Mouse (Mus musculus): ENCODE measurements around the gene Itpk1.

The Itpk1 gene

GRCm38 (mm10) chr12:102689773-102690563, 14.8 kb downstream of the Itpk1 start:
- no peak for DNase-seq

DNA sequence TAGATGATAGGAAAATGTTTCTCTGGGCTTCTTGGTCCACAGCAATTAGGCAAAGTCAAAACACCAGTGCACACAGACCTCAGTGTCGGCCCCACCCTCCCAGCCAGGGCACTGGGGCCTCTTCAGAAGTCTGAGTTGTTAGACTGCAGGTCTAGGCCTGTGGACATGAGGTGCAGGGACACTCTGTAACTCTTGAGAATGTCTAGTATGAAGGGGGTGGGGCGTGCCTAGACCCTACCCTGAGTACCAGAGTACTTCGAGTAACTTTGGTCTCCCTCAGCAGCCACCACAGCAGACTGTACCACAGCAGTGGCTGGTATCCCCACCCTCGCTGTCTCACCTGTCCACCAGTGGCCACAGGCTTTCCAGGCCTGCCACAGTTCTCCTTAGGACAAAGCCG, 18.4 kb downstream of the Itpk1 start:
- no peak for DNase-seq

DNA sequence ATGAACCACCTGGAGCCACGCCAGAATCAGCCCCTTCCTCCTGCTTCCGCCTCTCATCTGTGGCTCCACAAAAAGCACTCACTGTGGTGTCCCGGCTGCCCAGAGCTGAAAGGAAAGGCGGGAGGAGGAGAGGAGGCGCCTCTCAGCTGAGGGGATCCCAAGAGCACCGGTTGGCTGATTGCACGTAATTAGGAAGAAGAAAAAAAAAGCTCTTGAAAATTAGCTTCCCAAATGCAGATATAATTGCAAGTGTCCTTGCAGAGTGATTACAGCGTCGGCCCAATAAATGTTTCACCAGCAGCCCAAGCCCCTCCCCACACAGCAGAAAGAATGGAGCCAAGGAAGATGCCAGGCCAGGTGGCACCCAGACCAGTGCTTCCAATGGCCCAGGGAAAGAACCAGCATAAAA, 19.2 kb downstream of the Itpk1 start:
- DNase-seq, result no peak

GRCm38 (mm10) chr12:102684720-102685386, 19.9 kb downstream of the Itpk1 start:
- no peak for DNase-seq

DNA sequence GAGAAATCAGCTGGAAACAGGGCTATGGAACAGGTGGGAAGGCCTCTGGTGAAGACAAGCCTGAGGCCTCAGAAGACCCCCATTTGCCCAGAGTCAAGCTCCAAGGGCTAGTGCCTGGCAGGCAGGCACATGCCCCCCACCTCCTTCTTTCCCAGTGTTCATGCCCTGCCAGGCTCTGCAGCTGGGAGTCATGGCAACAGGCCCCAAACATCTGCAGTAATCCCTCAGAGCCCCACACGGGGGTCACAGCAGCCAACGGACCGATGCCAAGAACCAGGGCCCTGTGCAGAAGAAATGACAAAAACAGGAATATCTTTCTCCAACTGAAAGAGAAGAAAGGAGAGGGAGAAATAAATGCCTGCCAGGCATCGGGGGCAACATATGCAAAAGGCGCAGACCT, 20.8 kb downstream of the Itpk1 start:
- no peak for DNase-seq

DNA sequence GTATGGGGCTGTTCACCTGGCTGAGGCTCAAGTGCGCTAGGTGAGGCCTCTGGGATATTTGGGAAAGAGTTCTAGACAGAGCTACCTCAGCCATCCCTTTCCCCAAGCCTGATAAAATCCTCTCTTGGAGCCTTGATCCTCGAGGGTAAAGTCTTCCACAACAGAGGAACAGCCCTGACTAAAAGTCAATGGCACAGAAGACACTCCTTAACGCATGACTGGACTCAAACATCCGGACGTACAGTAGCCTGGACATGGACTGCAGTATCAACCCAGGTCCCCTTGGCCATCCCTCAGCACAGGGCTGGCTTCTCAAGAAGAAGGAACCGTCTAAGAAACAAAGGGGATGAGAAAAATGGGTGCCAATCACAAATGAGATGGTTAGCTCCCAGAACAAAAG, 21.3 kb downstream of the Itpk1 start:
- no peak for DNase-seq

GRCm38 (mm10) chr12:102682722-102683299, 21.9 kb downstream of the Itpk1 start:
- DNase-seq, result no peak

- DNase-seq, result no peak
Observed at GRCm38 (mm10) chr12:102682085-102682484, 22.6 kb downstream of the Itpk1 start.

DNA sequence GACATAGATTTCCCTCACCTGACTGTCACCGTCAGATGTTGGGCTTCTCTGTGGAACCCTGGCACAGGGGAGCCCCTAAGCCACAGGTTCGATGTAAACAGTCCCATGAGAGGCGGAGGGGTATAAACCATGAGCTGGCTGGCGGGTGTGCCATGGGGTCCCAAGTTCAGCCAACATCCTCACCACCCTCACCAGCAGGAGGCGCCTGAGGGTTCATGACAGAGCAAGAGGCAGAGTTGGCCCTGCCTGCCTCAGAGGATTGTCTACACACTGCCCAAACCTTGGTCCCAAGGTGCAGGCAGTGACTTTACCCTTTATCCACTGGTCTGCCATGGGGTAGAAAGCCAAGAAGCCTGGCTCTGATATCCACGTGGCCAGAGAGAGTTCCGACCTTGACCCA, 23.1 kb downstream of the Itpk1 start:
- no peak for DNase-seq

DNA sequence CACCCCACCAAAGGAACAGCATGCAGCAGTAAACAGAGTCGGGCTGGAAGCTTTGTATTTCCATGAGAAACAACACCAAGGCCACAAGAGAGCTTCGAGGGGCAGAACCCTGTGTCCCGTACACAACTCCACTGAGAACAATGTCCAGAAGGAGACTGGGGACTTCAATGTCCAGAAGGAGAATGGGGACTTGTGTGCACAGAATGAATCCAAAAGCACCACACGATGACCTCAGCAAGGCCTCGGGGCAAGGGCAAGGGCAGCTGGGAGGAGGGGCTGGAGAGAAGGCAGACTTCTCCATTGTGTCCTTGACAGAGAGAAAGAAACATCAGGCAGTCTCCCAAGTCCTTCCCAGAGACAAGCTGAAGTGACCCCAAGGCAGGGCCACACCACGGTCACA, 25.9 kb downstream of the Itpk1 start:
- DNase-seq, result no peak

DNA sequence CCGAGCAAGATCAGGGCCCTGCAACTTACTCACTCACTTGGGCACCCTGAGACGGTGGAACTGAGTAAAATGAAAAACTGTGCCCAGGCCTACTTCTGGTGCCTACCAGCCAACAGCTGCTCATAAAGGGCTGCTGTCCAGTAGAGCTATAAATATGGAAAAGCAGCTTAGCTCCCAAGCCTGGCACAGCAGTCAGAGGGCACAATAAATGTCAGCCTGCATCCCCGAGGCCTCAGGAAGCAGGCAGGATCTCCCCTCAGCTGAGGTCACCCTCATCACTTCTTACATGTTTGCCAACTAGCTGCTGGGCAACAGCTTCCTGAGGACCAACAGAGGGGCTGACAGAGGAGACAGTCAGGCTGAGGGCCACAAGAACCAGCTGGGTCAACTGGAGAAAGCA, 27.6 kb downstream of the Itpk1 start:
- DNase-seq, result no peak

- DNase-seq, result no peak
Observed at GRCm38 (mm10) chr12:102674556-102674955, 30.2 kb downstream of the Itpk1 start.

- DNase-seq, result no peak
Observed at GRCm38 (mm10) chr12:102674123-102674522, 30.6 kb downstream of the Itpk1 start.

- no peak for DNase-seq
Observed at GRCm38 (mm10) chr12:102672857-102673839, 31.6 kb downstream of the Itpk1 start.

DNA sequence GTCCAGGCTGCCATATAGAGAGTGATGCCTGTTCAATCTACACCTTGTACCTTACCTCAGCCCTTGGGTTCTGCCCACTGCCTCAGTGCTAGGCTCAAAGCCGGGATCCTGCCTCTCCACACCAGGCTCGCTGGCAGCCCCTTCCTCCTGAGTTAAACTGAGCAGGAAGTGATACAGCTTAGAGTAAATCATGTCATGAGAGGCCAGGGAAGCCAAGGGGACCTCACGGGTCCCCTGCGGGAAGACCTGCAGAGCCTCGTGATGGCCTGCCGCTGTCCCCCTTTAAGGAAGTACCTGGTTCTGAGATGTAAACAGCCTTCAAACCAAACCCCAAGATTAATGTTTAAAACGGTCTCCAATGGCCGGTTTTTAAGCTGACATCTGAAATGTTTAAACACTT, 32.6 kb downstream of the Itpk1 start:
- DNase-seq, result no peak

DNA sequence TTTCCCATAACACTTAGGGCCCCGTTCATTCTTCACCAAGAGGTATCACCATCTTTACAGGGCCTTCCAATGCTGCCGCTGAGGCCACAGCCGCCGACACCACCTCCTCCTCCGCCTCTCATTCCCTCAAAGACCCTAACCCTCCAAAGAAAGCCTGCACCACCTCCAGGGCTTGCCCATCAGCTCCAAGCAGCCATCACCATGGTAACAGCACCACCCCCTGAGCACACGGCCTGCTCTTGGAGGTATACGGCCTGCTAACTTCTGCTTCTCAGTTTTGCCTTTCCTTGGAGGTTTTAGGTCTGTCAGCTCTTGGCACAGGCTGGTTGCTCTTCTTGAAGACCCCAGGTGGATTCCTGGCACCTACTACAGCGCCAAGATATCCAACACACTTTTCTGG, 33.9 kb downstream of the Itpk1 start:
- DNase-seq, result no peak

DNA sequence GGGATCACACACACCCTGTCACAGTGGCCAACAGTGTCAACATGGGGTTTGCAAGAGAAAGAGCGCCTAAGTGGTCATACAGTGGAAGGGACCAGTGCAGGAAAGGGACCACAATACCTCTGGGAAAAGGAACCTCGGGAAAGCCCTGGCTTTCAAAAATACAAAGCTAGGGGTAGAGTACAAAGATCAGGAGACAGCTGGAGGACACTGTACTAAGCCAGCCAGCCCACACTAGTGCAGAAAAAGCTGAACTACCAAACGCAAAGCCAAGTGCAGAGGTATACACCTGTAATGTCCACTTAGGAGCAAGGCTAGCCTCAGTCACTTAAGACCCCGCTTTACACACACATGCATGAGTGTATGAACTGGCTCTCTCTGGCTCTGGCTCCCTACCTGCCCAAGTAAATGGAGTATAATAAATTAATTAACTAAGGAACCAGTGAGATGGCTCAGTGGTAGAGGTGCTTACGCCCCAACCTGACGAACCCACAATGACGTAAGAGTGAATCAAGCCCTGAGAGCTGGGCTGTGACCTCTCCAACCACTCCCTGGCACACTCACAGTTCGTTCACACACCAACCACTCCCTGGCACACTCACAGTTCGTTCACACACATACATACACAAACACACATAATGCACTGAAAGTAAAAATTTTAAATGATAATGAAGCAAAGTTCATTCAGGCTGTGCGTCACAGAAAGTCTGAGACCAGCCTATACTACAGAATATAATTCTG, 39.1 kb downstream of the Itpk1 start:
- DNase-seq, result no peak

DNA sequence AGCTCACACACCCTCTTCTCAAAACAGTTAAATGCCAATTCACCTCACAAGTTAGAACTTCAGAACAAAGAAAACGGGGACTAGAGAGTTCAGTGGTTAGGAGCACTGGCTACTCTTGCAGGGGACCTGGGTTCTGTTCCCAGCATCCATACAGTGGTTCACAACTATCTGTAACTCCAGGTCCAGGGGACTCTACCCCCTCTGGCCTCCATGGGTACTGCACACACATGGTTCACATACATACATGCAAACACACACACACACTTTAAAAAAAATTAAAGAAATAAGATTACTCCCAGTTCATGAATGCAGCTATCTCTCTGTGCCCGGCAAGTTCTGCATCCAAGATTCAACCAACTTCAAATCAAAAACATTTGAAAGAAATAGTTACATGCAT, 40.7 kb downstream of the Itpk1 start:
- no peak for DNase-seq

GRCm38 (mm10) chr12:102663349-102664051, 41.2 kb downstream of the Itpk1 start:
- DNase-seq, result no peak

DNA sequence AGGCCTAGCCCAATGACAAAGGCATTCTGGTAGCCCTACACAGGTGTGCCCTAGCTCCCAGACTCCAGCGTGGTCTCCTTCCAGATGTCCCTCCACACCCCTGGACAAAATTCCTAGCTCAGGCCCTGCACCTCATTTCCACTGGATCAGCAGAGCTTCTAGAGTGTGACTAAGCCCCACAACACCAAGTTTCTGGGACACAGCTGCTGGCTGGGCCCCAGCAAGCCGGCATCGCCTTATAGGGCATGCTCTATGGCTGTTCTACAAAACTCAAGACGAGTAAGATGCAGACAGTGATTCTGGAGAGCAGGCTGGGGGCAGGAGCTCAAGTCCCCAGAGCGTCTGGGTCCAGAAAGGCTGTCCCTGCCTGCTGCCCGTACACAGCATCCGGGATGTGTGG, 43.0 kb downstream of the Itpk1 start:
- DNase-seq, result no peak

- DNase-seq, result no peak
Observed at GRCm38 (mm10) chr12:102660906-102661651, 43.7 kb downstream of the Itpk1 start.

Data from right cerebral cortex, postnatal 4 days (tissue).